Mouse (Mus musculus) megakaryocyte-erythroid progenitor cell, adult 5 weeks (primary cell): ENCODE measurements around the gene Hsd3b6. TPM values are rescaled to one million over a fixed set of nuclear protein-coding genes. Genes with fewer than 3 reads are reported as not detected.

Source experiments
- polyA plus RNA-seq: library from polyadenylated mRNA; stranded (reverse); fragments of >175 nt; gene quantifications from 2 replicates; pipeline ENCODE4 v1.2.3, GENCODE M21; 2012

Hsd3b6 gene
- polyA plus RNA-seq, result not detected in 2 replicates

GRCm38 (mm10) chr3:98814101-98814670 lies at the start of gene Hsd3b6:
Gene Hsd3b6 (minus strand): TSS chr3:98814443.

DNA sequence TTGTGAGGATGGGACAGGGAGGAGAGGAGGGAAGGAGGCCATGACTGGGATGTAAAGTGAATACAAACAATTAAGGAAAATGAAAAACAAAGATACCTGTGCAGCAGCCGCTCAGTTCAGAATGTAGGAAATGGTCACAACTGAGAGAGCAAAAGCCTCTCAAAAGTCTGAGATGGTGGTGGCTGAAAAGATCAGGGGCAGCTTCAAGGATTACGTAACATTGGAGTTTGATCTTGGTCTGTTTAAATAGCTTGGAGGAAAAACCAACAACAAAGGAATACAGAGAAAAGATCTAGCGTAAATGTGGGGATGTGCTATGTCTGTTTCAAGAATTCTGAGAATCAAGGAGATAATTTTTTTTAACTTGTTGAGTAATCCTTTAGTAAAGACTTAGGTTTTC lies 45.3 kb upstream of the Hsd3b6 start, which contains the start of gene Hsd3b1:
Hsd3b1 (minus strand) TSS at position 219 of the 400 bp plus-strand sequence.

Other genes with a start within 250 kb of the Hsd3b6 start
- not detected in 2 replicates for gene Gm10681, start 225.6 kb downstream of the Hsd3b6 start, polyA plus RNA-seq
- gene Hsd3b5, start 184.2 kb downstream of the Hsd3b6 start, polyA plus RNA-seq, result not detected in 2 replicates
- not detected in 2 replicates for gene Hsd3b2, start 89.9 kb downstream of the Hsd3b6 start, polyA plus RNA-seq
- gene Hsd3b3, start 51.3 kb downstream of the Hsd3b6 start, polyA plus RNA-seq, result not detected in 2 replicates
- gene Hsd3b1, start 45.4 kb upstream of the Hsd3b6 start, polyA plus RNA-seq, result not detected in 2 replicates
- not detected in 2 replicates for gene Hao2, start 78.8 kb upstream of the Hsd3b6 start, polyA plus RNA-seq